Comparison of ENCODE assay signal across 25 mouse cellular contexts in genomic region chr11:50198916-50199315, GRCm38 (mm10). TPM values are rescaled to one million over a fixed set of nuclear protein-coding genes. Genes with fewer than 3 reads are reported as not detected.
DNase-seq lines count a peak whose midpoint lies in the region; ATAC-seq and TF ChIP-seq lines count a peak whose summit lies in the region.
"Had no signal": no experiment of that assay in that cellular context is flagged by ENCODE, and none has a peak within 500 bp of the region (broad histone marks: within the 10 kb centered on the region; RNA-seq: fewer than 3 reads in every experiment).

No protein-coding gene starts in this region.

- peaks cover 57% of the 10 kb centered on the region for H3K36me3 ChIP-seq in intestine, postnatal 0 days (ENCODE audit: control insufficient read depth, insufficient read depth)
- H3K36me3 ChIP-seq in intestine, embryonic 16.5 days (ENCODE audit: control insufficient read depth, insufficient read depth, low read length) = peaks cover 39% of the 10 kb centered on the region
- peaks cover 73 to 93% of the 10 kb centered on the region in 2 experiments for H3K36me3 ChIP-seq in CH12.LX (replicated peaks in 1 of 2; ENCODE audit: control insufficient read depth in 1 of 2, insufficient read depth in 1 of 2, low read length in 1 of 2)

- no peaks in the 10 kb centered on the region for H3K27me3 ChIP-seq in intestine, postnatal 0 days (replicated peaks; ENCODE audit: control insufficient read depth, insufficient read depth, low read length)
- no peaks in the 10 kb centered on the region for H3K27me3 ChIP-seq in intestine, embryonic 16.5 days (replicated peaks; ENCODE audit: control insufficient read depth, insufficient read depth, low read length)
- H3K27me3 ChIP-seq in CH12.LX (replicated peaks) = no peaks in the 10 kb centered on the region
- H3K27me3 ChIP-seq: embryonic facial prominence, embryonic 12.5 days; embryonic facial prominence, embryonic 15.5 days; heart, embryonic 13.5 days had no signal

- H3K9me3 ChIP-seq in intestine, postnatal 0 days (ENCODE audit: control insufficient read depth) = no peaks in the 10 kb centered on the region
- no peaks in the 10 kb centered on the region for H3K9me3 ChIP-seq in intestine, embryonic 16.5 days (ENCODE audit: control insufficient read depth, low read length)
- no peaks in the 10 kb centered on the region for H3K9me3 ChIP-seq in CH12.LX (replicated peaks; ENCODE audit: low read length)
- H3K9me3 ChIP-seq: embryonic facial prominence, embryonic 12.5 days; embryonic facial prominence, embryonic 15.5 days; heart, embryonic 13.5 days had no signal

- dilution Hi-C loops in CH12.LX (cut with MboI; ENCODE audit: extremely low pct_ligation_motif_present, extremely low pct_unique_long_range_greater_than_20kb, low sequenced_read_pairs) = no loop called here

- in situ Hi-C loops in CH12.LX (cut with MboI; ENCODE audit: low pct_ligation_motif_present, low pct_unique_long_range_greater_than_20kb, low sequenced_read_pairs) = no loop called here

- 93% methylated on average over 2 of the region's 2 CpGs for WGBS in intestine, postnatal 0 days
- 87% methylated on average over 2 of the region's 2 CpGs for WGBS in intestine, embryonic 16.5 days

- H3K4me3 ChIP-seq in intestine, postnatal 0 days (ENCODE audit: low read depth, low read length) = no peak overlapping the region
- H3K4me3 ChIP-seq in intestine, embryonic 16.5 days (ENCODE audit: low read length) = no peak overlapping the region
- H3K4me3 ChIP-seq in CH12.LX (replicated peaks in 1 of 3; ENCODE audit: low read depth in 2 of 3, low read length in 2 of 3, poor library complexity in 1 of 3) = no peak overlapping the region
- H3K4me3 ChIP-seq in cortical plate, adult 2 months (ENCODE audit: insufficient read depth, low read length) = no peak overlapping the region
- H3K4me3 ChIP-seq: embryonic facial prominence, embryonic 12.5 days; embryonic facial prominence, embryonic 15.5 days; gastrocnemius, adult 2 months; heart, embryonic 13.5 days had no signal

- no peak for DNase-seq in CH12.LX (ENCODE audit: extremely low read depth)
- DNase-seq in layer of hippocampus, adult 8-10 months (ENCODE audit: low spot score in 2 of 2) = no peak
- no peak for DNase-seq in cerebellum, adult 18-20 months
- DNase-seq: adrenal gland, adult 8-10 months; cerebellum, adult 11-12 months; cerebellum, adult 9-10 months; cerebellum, postnatal 14 days; forebrain, postnatal 0 days; gastrocnemius, adult 2 months; gastrocnemius, postnatal 14 days; heart, adult 11 months; heart, postnatal 14 days; heart, postnatal 4 days had no signal

- TF ChIP-seq RAD21 in CH12.LX (IDR thresholded peaks at IDR 0.05; ENCODE audit: low read depth, low read length) = no peak

- H3K4me1 ChIP-seq in intestine, postnatal 0 days (replicated peaks; ENCODE audit: control insufficient read depth, insufficient read depth, low read length) = no peaks in the 10 kb centered on the region
- no peaks in the 10 kb centered on the region for H3K4me1 ChIP-seq in intestine, embryonic 16.5 days (ENCODE audit: control insufficient read depth, insufficient read depth, low read length)
- H3K4me1 ChIP-seq in CH12.LX (ENCODE audit: control insufficient read depth in 1 of 2, insufficient read depth in 2 of 2) = peaks cover 0 to 14% of the 10 kb centered on the region in 2 experiments; a peak in 2 of 4 replicates
- no peaks in the 10 kb centered on the region for H3K4me1 ChIP-seq in cortical plate, adult 2 months (ENCODE audit: control insufficient read depth, insufficient read depth, low read length)
- H3K4me1 ChIP-seq: embryonic facial prominence, embryonic 12.5 days; embryonic facial prominence, embryonic 15.5 days; heart, embryonic 13.5 days had no signal

- no peak for TF ChIP-seq POLR2A in CH12.LX (IDR thresholded peaks at IDR 0.05; ENCODE audit: low read depth, low read length)
- peak; percentile 43; the same call in 1 of the 2 replicates for TF ChIP-seq POLR2A in cortical plate, adult 2 months (IDR thresholded peaks at IDR 0.05; ENCODE audit: extremely low read depth, insufficient read depth, low read length)

- no peak for ATAC-seq in intestine, postnatal 0 days
- ATAC-seq in intestine, embryonic 16.5 days = no peak
- ATAC-seq: activated CD4-positive, CD25-positive, alpha-beta regulatory T cell, adult 4 months; CD4-positive, CD25-positive, alpha-beta regulatory T cell, adult 4 months; forebrain, embryonic 14.5 days; forebrain, postnatal 0 days; hindbrain, postnatal 0 days; inflammation-experienced regulatory T-cells, adult 6 months had no signal

- TF ChIP-seq EP300 in CH12.LX (IDR thresholded peaks at IDR 0.05; ENCODE audit: low read length) = no peak

- H3K27ac ChIP-seq in intestine, postnatal 0 days (ENCODE audit: low read depth, low read length) = 0 out of 2 replicates have a peak overlapping the region, but pooled peaks have one; percentile 15
- no peak overlapping the region for H3K27ac ChIP-seq in intestine, embryonic 16.5 days (ENCODE audit: low read length)
- no peak overlapping the region for H3K27ac ChIP-seq in CH12.LX (ENCODE audit: insufficient read depth, low read depth)
- H3K27ac ChIP-seq in cortical plate, adult 2 months (ENCODE audit: insufficient read depth, low read length) = no peak overlapping the region
- H3K27ac ChIP-seq: embryonic facial prominence, embryonic 12.5 days; embryonic facial prominence, embryonic 15.5 days; gastrocnemius, adult 2 months; heart, embryonic 13.5 days; hindbrain, embryonic 14.5 days; hindbrain, postnatal 0 days had no signal

- H3K79me2 ChIP-seq in CH12.LX (replicated peaks; ENCODE audit: control insufficient read depth, extremely low read depth, insufficient read depth, poor library complexity, severe bottlenecking) = peaks cover 3% of the 10 kb centered on the region; the same call in 1 of the 2 replicates

- H3K9ac ChIP-seq in intestine, postnatal 0 days (ENCODE audit: low read depth, low read length) = no peak overlapping the region
- no peak overlapping the region for H3K9ac ChIP-seq in intestine, embryonic 16.5 days (ENCODE audit: low read depth, low read length)
- no peak overlapping the region for H3K9ac ChIP-seq in CH12.LX (ENCODE audit: insufficient read depth, low read depth)
- H3K9ac ChIP-seq: embryonic facial prominence, embryonic 12.5 days; embryonic facial prominence, embryonic 15.5 days; forebrain, postnatal 0 days; heart, embryonic 13.5 days; hindbrain, embryonic 14.5 days had no signal

- no peak overlapping the region for H3K4me2 ChIP-seq in intestine, postnatal 0 days (replicated peaks; ENCODE audit: low read depth)
- no peak overlapping the region for H3K4me2 ChIP-seq in intestine, embryonic 16.5 days (ENCODE audit: low read depth, low read length)
- no peak overlapping the region for H3K4me2 ChIP-seq in CH12.LX (ENCODE audit: insufficient read depth, low read depth, poor library complexity, severe bottlenecking)
- H3K4me2 ChIP-seq: embryonic facial prominence, embryonic 12.5 days; embryonic facial prominence, embryonic 15.5 days; heart, embryonic 13.5 days; hindbrain, embryonic 14.5 days had no signal

- no peak for TF ChIP-seq CTCF in intestine, postnatal 0 days (IDR thresholded peaks at IDR 0.05; ENCODE audit: low read depth)
- no peak for TF ChIP-seq CTCF in CH12.LX (conservative IDR thresholded peaks at IDR 0.05 in 1 of 2, IDR thresholded peaks at IDR 0.05 in 1 of 2; ENCODE audit: low read depth in 2 of 2, low read length in 2 of 2)
- TF ChIP-seq CTCF in cortical plate, adult 2 months (IDR thresholded peaks at IDR 0.05; ENCODE audit: extremely low read depth, insufficient read depth, low read length) = no peak

TF ChIP-seq in CH12.LX, 34 proteins besides CTCF, POLR2A, EP300 and RAD21:
- no peak for TF ChIP-seq IRF4 (IDR thresholded peaks at IDR 0.05; ENCODE audit: low read depth, low read length)
- TF ChIP-seq MXI1 (IDR thresholded peaks at IDR 0.05; ENCODE audit: low read depth, low read length) = no peak
- TF ChIP-seq MAZ (IDR thresholded peaks at IDR 0.05; ENCODE audit: low read depth, low read length) = no peak
- TF ChIP-seq CHD2 (IDR thresholded peaks at IDR 0.05; ENCODE audit: low read length) = 0 out of 2 replicates have a peak, but pooled peaks have one; percentile 30

RNA-seq across cellular contexts. Expression of gene Sqstm1, which starts 11.7 kb away (rescaled TPM):
- 197 and 213 TPM in 2 replicates for polyA plus RNA-seq in intestine, postnatal 0 days (2015; fragmentation: Nextera tagmentation; extraction: Ambion mirVana)
- polyA plus RNA-seq in intestine, embryonic 16.5 days (2015; fragmentation: Nextera tagmentation; extraction: Ambion mirVana) = 193 and 196 TPM in 2 replicates
- total RNA-seq in CH12.LX (2012; rRNA removed) (311 and 456 TPM in 2 replicates), CH12.LX (2014; rRNA removed) (198 and 202 TPM in 2 replicates)
- polyA plus RNA-seq in CH12.LX (2012; ENCODE audit: insufficient read length, low read depth) = 579 and 599 TPM in 2 replicates
- polyA plus RNA-seq in cortical plate, adult 2 months (2012; rRNA removed) = 410 and 414 TPM in 2 replicates
- total RNA-seq in layer of hippocampus, adult 8-10 months (2022) = 100 to 1,000 TPM; 473 to 497 (median 477) TPM

RNA-seq across cellular contexts. Expression of gene Mgat4b, which starts 11.8 kb away (rescaled TPM):
- polyA plus RNA-seq in intestine, postnatal 0 days (2015; fragmentation: Nextera tagmentation; extraction: Ambion mirVana) = 33.2 and 35.0 TPM in 2 replicates
- 7.6 and 8.2 TPM in 2 replicates for polyA plus RNA-seq in intestine, embryonic 16.5 days (2015; fragmentation: Nextera tagmentation; extraction: Ambion mirVana)
- total RNA-seq in CH12.LX (2012; rRNA removed) (12.8 and 16.2 TPM in 2 replicates), CH12.LX (2014; rRNA removed) (4.2 and 4.6 TPM in 2 replicates)
- 27.2 and 27.4 TPM in 2 replicates for polyA plus RNA-seq in CH12.LX (2012; ENCODE audit: insufficient read length, low read depth)
- polyA plus RNA-seq in cortical plate, adult 2 months (2012; rRNA removed) = 56.6 and 61.1 TPM in 2 replicates
- 10 to 100 TPM; 73.7 to 78.1 (median 76.2) TPM for total RNA-seq in layer of hippocampus, adult 8-10 months (2022)

RNA-seq across cellular contexts. Expression of gene Mrnip, which starts 24.7 kb away (rescaled TPM):
- polyA plus RNA-seq in intestine, postnatal 0 days (2015; fragmentation: Nextera tagmentation; extraction: Ambion mirVana) = 6.1 and 7.0 TPM in 2 replicates
- 10.3 and 12.4 TPM in 2 replicates for polyA plus RNA-seq in intestine, embryonic 16.5 days (2015; fragmentation: Nextera tagmentation; extraction: Ambion mirVana)
- total RNA-seq in CH12.LX (2012; rRNA removed) = 30.4 and 36.7 TPM in 2 replicates
- total RNA-seq in CH12.LX (2014; rRNA removed) = 26.7 and 29.7 TPM in 2 replicates
- polyA plus RNA-seq in CH12.LX (2012; ENCODE audit: insufficient read length, low read depth) = 22.5 and 22.8 TPM in 2 replicates
- polyA plus RNA-seq in cortical plate, adult 2 months (2012; rRNA removed) = 23.7 and 24.9 TPM in 2 replicates
- total RNA-seq in layer of hippocampus, adult 8-10 months (2022) = 10 to 100 TPM; 14.0 to 16.9 (median 15.4) TPM

RNA-seq across cellular contexts. Expression of gene Ltc4s, which starts 39.5 kb away (rescaled TPM):
- 39.5 and 54.4 TPM in 2 replicates for polyA plus RNA-seq in intestine, postnatal 0 days (2015; fragmentation: Nextera tagmentation; extraction: Ambion mirVana)
- 4.3 and 5.1 TPM in 2 replicates for polyA plus RNA-seq in intestine, embryonic 16.5 days (2015; fragmentation: Nextera tagmentation; extraction: Ambion mirVana)
- 1.1 and 1.4 TPM in 2 replicates for total RNA-seq in CH12.LX (2012; rRNA removed)
- 0.47 TPM in 1 of 2 replicates, not detected in the other for total RNA-seq in CH12.LX (2014; rRNA removed)
- 2.0 and 3.1 TPM in 2 replicates for polyA plus RNA-seq in CH12.LX (2012; ENCODE audit: insufficient read length, low read depth)
- 22.5 and 24.2 TPM in 2 replicates for polyA plus RNA-seq in cortical plate, adult 2 months (2012; rRNA removed)
- total RNA-seq in layer of hippocampus, adult 8-10 months (2022) = 10 to 100 TPM in 2 of 4 experiments, 1 to 10 TPM in 2; 6.2 to 23.4 (median 10.7) TPM
- polyA plus RNA-seq: activated CD4-positive, CD25-positive, alpha-beta regulatory T cell, adult 4 months; CD4-positive, CD25-positive, alpha-beta regulatory T cell, adult 4 months; inflammation-experienced regulatory T-cells, adult 6 months had no signal
